Mouse (Mus musculus): Measurements from ENCODE around the gene Crabp2. TPM values are rescaled to one million over a fixed set of nuclear protein-coding genes. Genes with fewer than 3 reads are reported as not detected.

The Crabp2 gene
- total and polyA plus RNA-seq, 3 experiments: 0.38 to 1.0 TPM; not detected in 1

DNA sequence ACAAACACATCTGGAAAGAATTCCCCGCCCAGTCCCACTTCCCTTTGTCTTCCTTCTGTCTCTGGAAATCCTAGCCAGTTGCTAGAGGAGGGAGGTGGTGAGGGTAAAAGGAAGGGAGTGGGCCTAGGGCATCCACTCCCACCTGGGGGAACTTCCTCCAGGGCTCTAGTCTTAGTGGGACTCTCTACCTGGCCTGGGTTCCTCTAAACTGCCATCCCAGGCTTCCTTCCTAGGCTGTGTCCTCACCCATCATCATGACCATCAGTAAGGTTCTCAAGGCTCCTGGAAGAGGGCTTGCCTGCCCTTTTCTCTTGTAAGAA is 2.0 kb upstream of the Crabp2 start:
- no peak for DNase-seq (ENCODE audit: extremely low read depth)
- Histone ChIP-seq H3K36me3 (replicated peaks in 1 of 2; ENCODE audit: control insufficient read depth in 1 of 2, insufficient read depth in 1 of 2, low read length in 1 of 2) (peaks cover 18 to 46% of the 10 kb centered on the region in 2 experiments), H3K27me3 (replicated peaks) (no peaks in the 10 kb centered on the region), H3K4me3 (replicated peaks in 1 of 3; ENCODE audit: low read depth in 2 of 3, low read length in 2 of 3, poor library complexity in 1 of 3) (no peak overlapping the region), H3K27ac (ENCODE audit: insufficient read depth, low read depth) (no peak overlapping the region), H3K9me3 (replicated peaks; ENCODE audit: low read length) (no peaks in the 10 kb centered on the region), H3K4me1 (ENCODE audit: control insufficient read depth in 1 of 2, insufficient read depth in 2 of 2) (no peaks in the 10 kb centered on the region), H3K79me2 (replicated peaks; ENCODE audit: control insufficient read depth, extremely low read depth, insufficient read depth, poor library complexity, severe bottlenecking) (no peaks in the 10 kb centered on the region), H3K9ac (ENCODE audit: insufficient read depth, low read depth) (no peak overlapping the region), H3K4me2 (ENCODE audit: insufficient read depth, low read depth, poor library complexity, severe bottlenecking) (no peak overlapping the region)
- TF ChIP-seq ELF1 (IDR thresholded peaks at IDR 0.05; ENCODE audit: low read depth, low read length) (no peak), MAFK (IDR thresholded peaks at IDR 0.05; ENCODE audit: insufficient replicate concordance, low read length) (no peak), ETS1 (conservative IDR thresholded peaks at IDR 0.05; ENCODE audit: low read depth, low read length) (no peak), ZKSCAN1 (IDR thresholded peaks at IDR 0.05; ENCODE audit: borderline replicate concordance, low read depth, low read length) (no peak), TBP (conservative IDR thresholded peaks at IDR 0.05; ENCODE audit: low read depth, low read length) (no peak), NELFE (IDR thresholded peaks at IDR 0.05; ENCODE audit: low read depth, low read length) (no peak), ZNF384 (IDR thresholded peaks at IDR 0.05; ENCODE audit: low read depth, low read length) (no peak)
- dilution Hi-C loops (cut with MboI; ENCODE audit: extremely low pct_ligation_motif_present, extremely low pct_unique_long_range_greater_than_20kb, low sequenced_read_pairs): no loop called here
- in situ Hi-C loops (cut with MboI; ENCODE audit: low pct_ligation_motif_present, low pct_unique_long_range_greater_than_20kb, low sequenced_read_pairs): no loop called here

- Histone ChIP-seq H3K79me2 (replicated peaks; ENCODE audit: control insufficient read depth, extremely low read depth, insufficient read depth, poor library complexity, severe bottlenecking) (no peaks in the 10 kb centered on the region), H3K36me3 (replicated peaks in 1 of 2; ENCODE audit: control insufficient read depth in 1 of 2, insufficient read depth in 1 of 2, low read length in 1 of 2) (peaks cover 12 to 39% of the 10 kb centered on the region in 2 experiments), H3K4me1 (ENCODE audit: control insufficient read depth in 1 of 2, insufficient read depth in 2 of 2) (no peaks in the 10 kb centered on the region), H3K4me3 (replicated peaks in 1 of 3; ENCODE audit: low read depth in 2 of 3, low read length in 2 of 3, poor library complexity in 1 of 3) (no peak overlapping the region), H3K4me2 (ENCODE audit: insufficient read depth, low read depth, poor library complexity, severe bottlenecking) (no peak overlapping the region), H3K9ac (ENCODE audit: insufficient read depth, low read depth) (no peak overlapping the region), H3K9me3 (replicated peaks; ENCODE audit: low read length) (no peaks in the 10 kb centered on the region), H3K27ac (ENCODE audit: insufficient read depth, low read depth) (no peak overlapping the region), H3K27me3 (replicated peaks) (no peaks in the 10 kb centered on the region)
- dilution Hi-C loops (cut with MboI; ENCODE audit: extremely low pct_ligation_motif_present, extremely low pct_unique_long_range_greater_than_20kb, low sequenced_read_pairs) (no loop called here), in situ Hi-C loops (cut with MboI; ENCODE audit: low pct_ligation_motif_present, low pct_unique_long_range_greater_than_20kb, low sequenced_read_pairs) (no loop called here)
- peak; percentile 43; the same call in 1 of the 2 replicates for TF ChIP-seq POLR2AphosphoS2 (IDR thresholded peaks at IDR 0.05; ENCODE audit: low read depth, low read length)
- no peak for TF ChIP-seq MAZ (IDR thresholded peaks at IDR 0.05; ENCODE audit: low read depth, low read length)
- DNase-seq (ENCODE audit: extremely low read depth): no peak
Measured at GRCm38 (mm10) chr3:87947056-87947810, 1.2 kb upstream of the Crabp2 start.

GRCm38 (mm10) chr3:87947811-87948199 is 661 bp upstream of the Crabp2 start:
- Histone ChIP-seq H3K27me3 (replicated peaks) (no peaks in the 10 kb centered on the region), H3K4me3 (replicated peaks in 1 of 3; ENCODE audit: low read depth in 2 of 3, low read length in 2 of 3, poor library complexity in 1 of 3) (no peak overlapping the region), H3K4me2 (ENCODE audit: insufficient read depth, low read depth, poor library complexity, severe bottlenecking) (no peak overlapping the region), H3K9ac (ENCODE audit: insufficient read depth, low read depth) (no peak overlapping the region), H3K36me3 (replicated peaks in 1 of 2; ENCODE audit: control insufficient read depth in 1 of 2, insufficient read depth in 1 of 2, low read length in 1 of 2) (peaks cover 8 to 34% of the 10 kb centered on the region in 2 experiments), H3K27ac (ENCODE audit: insufficient read depth, low read depth) (no peak overlapping the region), H3K79me2 (replicated peaks; ENCODE audit: control insufficient read depth, extremely low read depth, insufficient read depth, poor library complexity, severe bottlenecking) (no peaks in the 10 kb centered on the region), H3K4me1 (ENCODE audit: control insufficient read depth in 1 of 2, insufficient read depth in 2 of 2) (no peaks in the 10 kb centered on the region), H3K9me3 (replicated peaks; ENCODE audit: low read length) (no peaks in the 10 kb centered on the region)
- no peak for TF ChIP-seq TCF12 (IDR thresholded peaks at IDR 0.05; ENCODE audit: low read depth, low read length)
- no peak for TF ChIP-seq GABPA (IDR thresholded peaks at IDR 0.05; ENCODE audit: insufficient replicate concordance, low read depth, low read length)
- TF ChIP-seq UBTF (IDR thresholded peaks at IDR 0.05; ENCODE audit: low read depth, low read length): no peak
- no peak for TF ChIP-seq MEF2A (IDR thresholded peaks at IDR 0.05; ENCODE audit: borderline replicate concordance, low read depth, low read length)
- no peak for TF ChIP-seq CHD1 (IDR thresholded peaks at IDR 0.05; ENCODE audit: low read depth, low read length)
- no peak for TF ChIP-seq NRF1 (IDR thresholded peaks at IDR 0.05; ENCODE audit: low read depth, low read length)
- no peak for TF ChIP-seq MAZ (IDR thresholded peaks at IDR 0.05; ENCODE audit: low read depth, low read length)
- TF ChIP-seq MXI1 (IDR thresholded peaks at IDR 0.05; ENCODE audit: low read depth, low read length): no peak
- no peak for TF ChIP-seq SMC3 (IDR thresholded peaks at IDR 0.05; ENCODE audit: low read depth, low read length)
- TF ChIP-seq ZNF384 (IDR thresholded peaks at IDR 0.05; ENCODE audit: low read depth, low read length): no peak
- TF ChIP-seq HCFC1 (IDR thresholded peaks at IDR 0.05; ENCODE audit: low read depth, low read length): no peak
- no peak for TF ChIP-seq USF1 (IDR thresholded peaks at IDR 0.05; ENCODE audit: low read depth, low read length)
- no peak for TF ChIP-seq EP300 (IDR thresholded peaks at IDR 0.05; ENCODE audit: low read length)
- TF ChIP-seq E2F4 (IDR thresholded peaks at IDR 0.05; ENCODE audit: insufficient replicate concordance, low read depth, low read length): no peak
- no peak for TF ChIP-seq PAX5 (IDR thresholded peaks at IDR 0.05; ENCODE audit: low read length)
- TF ChIP-seq IRF4 (IDR thresholded peaks at IDR 0.05; ENCODE audit: low read depth, low read length): no peak
- TF ChIP-seq MAX (IDR thresholded peaks at IDR 0.05; ENCODE audit: low read length): no peak
- no peak for TF ChIP-seq MYC (IDR thresholded peaks at IDR 0.05; ENCODE audit: low read depth, low read length)
- DNase-seq (ENCODE audit: extremely low read depth): no peak
- dilution Hi-C loops (cut with MboI; ENCODE audit: extremely low pct_ligation_motif_present, extremely low pct_unique_long_range_greater_than_20kb, low sequenced_read_pairs) (no loop called here), in situ Hi-C loops (cut with MboI; ENCODE audit: low pct_ligation_motif_present, low pct_unique_long_range_greater_than_20kb, low sequenced_read_pairs) (no loop called here)
